Mouse (Mus musculus) erythroblast, embryonic 14.5 days (primary cell): ENCODE data around the gene Tmbim4.

Source experiments
- GATA1 ChIP-seq: IDR thresholded peaks from 2 replicates; pipeline ENCODE4 v1.6.1; 2012; ENCODE audit warnings: low read length, inconsistent platforms, mixed read lengths
- TAL1 ChIP-seq: IDR thresholded peaks from 3 replicates; pipeline ENCODE4 v1.6.1; 2012; ENCODE audit warnings: low read length, inconsistent platforms, mixed read lengths

DNA sequence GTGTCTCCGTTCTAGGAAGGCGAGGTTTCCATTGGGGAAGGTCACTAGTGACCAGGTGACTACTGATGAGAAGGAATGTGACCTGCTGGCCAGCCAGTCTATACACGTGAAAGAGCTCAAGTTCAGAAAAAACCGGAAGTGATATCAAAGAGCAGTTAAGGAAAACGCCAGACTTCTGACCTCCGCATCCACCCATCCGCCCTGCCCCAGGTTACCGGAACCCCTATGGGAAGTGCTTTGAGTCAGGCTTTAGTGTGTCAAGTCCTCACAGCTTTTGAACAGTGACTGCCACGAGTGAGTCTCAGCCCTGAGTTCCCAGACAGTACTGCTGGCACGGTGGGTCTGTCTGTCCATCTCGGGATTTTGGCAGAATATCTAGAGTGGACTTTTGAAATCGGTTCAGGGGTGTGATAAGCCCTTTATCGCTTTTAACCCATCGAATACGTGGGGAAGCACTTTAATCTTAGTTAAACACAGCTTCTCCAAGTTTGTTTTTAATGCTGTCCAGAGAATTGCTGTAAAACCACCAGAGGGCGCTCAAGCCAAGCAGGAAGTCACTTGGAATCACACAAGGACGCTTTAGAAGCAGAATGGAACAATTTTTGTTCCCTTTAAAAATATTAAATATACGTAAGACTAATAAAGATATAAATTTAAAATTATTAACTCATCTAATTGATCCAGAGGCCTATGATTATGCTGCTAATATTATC is 32.4 kb downstream of the Tmbim4 start:
- TF ChIP-seq GATA1 (no peak), TAL1 (no peak)
